Mouse (Mus musculus) myocyte (in vitro differentiated cells): ENCODE data around the gene Hip1.

Experiments used
- MAX ChIP-seq: IDR thresholded peaks from one replicate; pipeline ENCODE4 v1.6.1; 2011; ENCODE audit warnings: low read depth, mild to moderate bottlenecking, control low read depth
- POLR2A ChIP-seq: IDR thresholded peaks from one replicate; pipeline ENCODE4 v1.6.1; 2011; ENCODE audit warnings: low read depth, mild to moderate bottlenecking, control low read depth, moderate library complexity; ENCODE audit not compliant: insufficient read length
- POLR2AphosphoS2 ChIP-seq: IDR thresholded peaks from one replicate; pipeline ENCODE4 v1.6.1; 2011; ENCODE audit warnings: low read depth, control low read depth; ENCODE audit not compliant: insufficient read length
- REST ChIP-seq: IDR thresholded peaks from one replicate; pipeline ENCODE4 v1.6.1; 2011; ENCODE audit warnings: mild to moderate bottlenecking, control low read depth, moderate library complexity; ENCODE audit not compliant: insufficient read depth, insufficient read length
- SRF ChIP-seq: IDR thresholded peaks from one replicate; pipeline ENCODE4 v1.6.1; 2011; ENCODE audit warnings: low read depth; ENCODE audit not compliant: control insufficient read depth, insufficient read length
- TCF12 ChIP-seq: IDR thresholded peaks from one replicate; pipeline ENCODE4 v1.6.1; 2011; ENCODE audit warnings: mild to moderate bottlenecking, control low read depth; ENCODE audit not compliant: poor library complexity, insufficient read depth, severe bottlenecking
- USF1 ChIP-seq: IDR thresholded peaks from one replicate; pipeline ENCODE4 v1.6.1; 2011; ENCODE audit warnings: low read depth, mild to moderate bottlenecking, control low read depth, moderate library complexity

GRCm38 (mm10) chr5:135535867-135536266 lies 9.1 kb downstream of the Hip1 start:
- no peak for TF ChIP-seq POLR2A
- no peak for TF ChIP-seq POLR2AphosphoS2
- no peak for TF ChIP-seq REST
- no peak for TF ChIP-seq SRF
- no peak for TF ChIP-seq MAX
- TF ChIP-seq TCF12: no peak
- TF ChIP-seq USF1: no peak
